Mouse (Mus musculus): ENCODE data around the gene Clmp.

Gene Clmp

GRCm38 (mm10) chr9:40805263-40805662 lies 119.5 kb downstream of the Clmp start:
- peak; percentile 80 for DNase-seq

- DNase-seq = peak; percentile 65
Measured at GRCm38 (mm10) chr9:40806440-40807288, 120.9 kb downstream of the Clmp start.

- DNase-seq = no peak
Measured at GRCm38 (mm10) chr9:40807289-40807920, 121.6 kb downstream of the Clmp start.

- DNase-seq = no peak
Measured at GRCm38 (mm10) chr9:40808061-40808906, 122.5 kb downstream of the Clmp start.

GRCm38 (mm10) chr9:40808907-40809280 lies 123.1 kb downstream of the Clmp start:
- DNase-seq = no peak

- DNase-seq = no peak
Measured at GRCm38 (mm10) chr9:40811860-40812259, 126.1 kb downstream of the Clmp start.

GRCm38 (mm10) chr9:40814060-40814459 lies 128.3 kb downstream of the Clmp start:
- DNase-seq = no peak

- DNase-seq = no peak
Measured at GRCm38 (mm10) chr9:40817325-40818028, 131.7 kb downstream of the Clmp start.

GRCm38 (mm10) chr9:40825601-40826000 lies 139.8 kb downstream of the Clmp start:
- DNase-seq = no peak

- DNase-seq = no peak
Measured at GRCm38 (mm10) chr9:40827366-40827765, 141.6 kb downstream of the Clmp start.

GRCm38 (mm10) chr9:40834569-40834968 lies 148.8 kb downstream of the Clmp start:
- DNase-seq = peak; percentile 67

Measured in cerebellum, adult 9-11 months (tissue).